Mouse (Mus musculus) midbrain, postnatal 0 days (tissue): ENCODE data around the gene Ulk3. TPM values are rescaled to one million over a fixed set of nuclear protein-coding genes. Genes with fewer than 3 reads are reported as not detected.

Experiments used
- ATAC-seq: fragments of 200-750 bp; cut with Nextera tagmentation; 2 replicates; pipeline ENCODE4 v1.8.0; 2017; ENCODE audit warnings: moderate number of reproducible peaks, mild to moderate bottlenecking, moderate TSS enrichment, moderate library complexity; ENCODE audit not compliant: low FRiP score
- DNase-seq: peaks from one replicate; pipeline ENCODE4 v3.0.0-alpha.2; 2015; ENCODE audit warnings: low spot score
- H3K27ac ChIP-seq: fragments of 300-500 bp; sonication (generic); 2 replicates; pipeline ENCODE4 v1.5.1; 2014; ENCODE audit warnings: low read depth, mild to moderate bottlenecking, low read length, mixed read lengths
- H3K27me3 ChIP-seq: fragments of 300-500 bp; sonication (generic); 2 replicates; pipeline ENCODE4 v1.6.1; 2014; ENCODE audit warnings: low read length, control low read depth, mixed read lengths; ENCODE audit not compliant: insufficient read depth
- H3K36me3 ChIP-seq: fragments of 300-500 bp; sonication (generic); 2 replicates; pipeline ENCODE4 v1.6.1; 2014; ENCODE audit warnings: low read length, control low read depth, mixed read lengths; ENCODE audit not compliant: insufficient read depth
- H3K4me1 ChIP-seq: fragments of 300-500 bp; sonication (generic); 2 replicates; pipeline ENCODE4 v1.6.1; 2014; ENCODE audit warnings: mild to moderate bottlenecking, control low read depth, antibody characterized with exemption, low read length, mixed read lengths; ENCODE audit not compliant: insufficient read depth
- H3K4me2 ChIP-seq: fragments of 300-500 bp; sonication (generic); 2 replicates; pipeline ENCODE4 v1.6.1; 2014; ENCODE audit warnings: low read depth, mild to moderate bottlenecking, low read length, mixed read lengths; ENCODE audit not compliant: poor library complexity, severe bottlenecking
- H3K4me3 ChIP-seq: fragments of 300-500 bp; sonication (generic); 2 replicates; pipeline ENCODE4 v1.5.1; 2014; ENCODE audit warnings: low read depth, mild to moderate bottlenecking, low read length, moderate library complexity
- H3K9ac ChIP-seq: fragments of 300-500 bp; sonication (generic); replicated peaks from 2 replicates; pipeline ENCODE4 v1.6.1; 2014; ENCODE audit warnings: mild to moderate bottlenecking, low read length, moderate library complexity, mixed read lengths; ENCODE audit not compliant: poor library complexity, severe bottlenecking
- H3K9me3 ChIP-seq: fragments of 300-500 bp; sonication (generic); 2 replicates; pipeline ENCODE4 v1.6.1; 2016; ENCODE audit warnings: low read length, control low read depth
- CTCF ChIP-seq: IDR thresholded peaks from 2 replicates; pipeline ENCODE4 v1.5.1; 2016; ENCODE audit warnings: antibody characterized with exemption, mild to moderate bottlenecking
- WGBS: fragments of 180-500 bp; shearing (Covaris S2); extraction: QIAGEN DNeasy Blood & Tissue Kit; methylation state at CpG from one replicate; pipeline ENCODE4 v1.1.7; 2014; 5-methylcytosine and 5-hydroxymethylcytosine counted together
- polyA plus RNA-seq: library from polyadenylated mRNA; unstranded; fragments of >200 nt; fragmentation: Nextera tagmentation; extraction: Ambion mirVana; gene quantifications from 2 replicates; pipeline ENCODE4 v1.2.1, GENCODE M21; 2015
- total RNA-seq: library from RNA; depleted of rRNA; stranded (reverse); fragments of >200 nt; gene quantifications from 2 replicates; pipeline ENCODE4 v1.2.3, GENCODE M21; 2014

Gene Ulk3
- total and polyA plus RNA-seq, 2 experiments from 2014 or later = 18.9 to 19.9 TPM

DNA sequence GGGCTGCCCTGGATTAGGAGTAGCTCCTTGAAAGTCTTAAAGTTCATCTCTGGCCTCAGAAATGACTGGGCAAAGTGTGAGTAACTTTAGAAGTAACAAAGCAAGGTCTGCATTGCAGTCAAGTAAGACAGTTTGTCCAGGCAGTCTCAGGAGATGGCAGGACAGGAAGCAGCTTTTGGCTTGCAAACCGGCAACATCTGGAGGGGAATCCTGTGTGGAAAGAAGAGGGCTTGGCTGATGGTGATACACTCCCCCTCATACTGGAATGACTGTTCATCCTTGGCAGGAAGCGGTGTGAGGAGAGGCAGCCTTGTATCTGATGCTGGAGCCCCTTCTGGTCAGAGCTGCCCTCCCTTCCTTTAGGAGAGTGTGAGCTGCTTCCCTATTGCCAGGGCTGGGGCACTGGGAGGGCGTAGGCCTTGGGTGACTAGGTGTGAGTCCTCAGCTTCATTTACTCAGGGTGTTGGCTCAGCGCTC lies 26.3 kb upstream of the Ulk3 start:
- WGBS = 87% methylated on average over 4 of the region's 4 CpGs
- H3K4me3 ChIP-seq = no peak overlapping the region
- no peak for DNase-seq
- H3K27me3 ChIP-seq = no peaks in the 10 kb centered on the region
- peaks cover 16% of the 10 kb centered on the region; the same call in 1 of the 2 replicates for H3K4me1 ChIP-seq
- no peak for ATAC-seq
- no peak overlapping the region for H3K27ac ChIP-seq
- TF ChIP-seq CTCF = no peak
- H3K4me2 ChIP-seq = no peak overlapping the region
- peaks cover 1% of the 10 kb centered on the region for H3K36me3 ChIP-seq
- no peaks in the 10 kb centered on the region for H3K9me3 ChIP-seq
- 0 out of 2 replicates have a peak overlapping the region, but pooled peaks have one; percentile 29 for H3K9ac ChIP-seq

DNA sequence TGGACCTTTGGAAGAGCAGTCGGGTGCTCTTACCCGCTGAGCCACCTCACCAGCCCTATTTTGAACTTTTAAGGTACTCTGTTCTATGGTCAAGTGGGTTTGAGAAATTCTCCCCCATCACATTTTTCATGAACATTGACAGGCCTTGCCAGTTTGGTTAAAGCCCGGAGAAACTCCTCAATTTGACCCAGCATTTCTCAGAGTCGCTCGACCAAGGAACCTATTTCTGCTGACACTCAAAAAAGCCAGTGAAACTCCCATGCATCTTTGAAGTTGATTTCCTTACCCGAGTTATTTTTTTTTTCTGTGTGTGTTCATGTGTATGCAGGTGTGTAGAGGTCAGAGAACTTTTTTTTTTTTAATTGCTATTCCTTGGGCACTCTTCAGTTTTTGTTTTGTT lies 24.6 kb upstream of the Ulk3 start:
- H3K9ac ChIP-seq = no peak overlapping the region
- H3K27ac ChIP-seq = no peak overlapping the region
- peaks cover 16% of the 10 kb centered on the region; the same call in 1 of the 2 replicates for H3K4me1 ChIP-seq
- H3K9me3 ChIP-seq = no peaks in the 10 kb centered on the region
- ATAC-seq (no peak), DNase-seq (no peak)
- H3K4me3 ChIP-seq = no peak overlapping the region
- no peaks in the 10 kb centered on the region for H3K27me3 ChIP-seq
- H3K4me2 ChIP-seq = no peak overlapping the region
- 90% methylated on average over 6 of the region's 6 CpGs for WGBS
- no peak for TF ChIP-seq CTCF
- peaks cover 16% of the 10 kb centered on the region for H3K36me3 ChIP-seq

DNA sequence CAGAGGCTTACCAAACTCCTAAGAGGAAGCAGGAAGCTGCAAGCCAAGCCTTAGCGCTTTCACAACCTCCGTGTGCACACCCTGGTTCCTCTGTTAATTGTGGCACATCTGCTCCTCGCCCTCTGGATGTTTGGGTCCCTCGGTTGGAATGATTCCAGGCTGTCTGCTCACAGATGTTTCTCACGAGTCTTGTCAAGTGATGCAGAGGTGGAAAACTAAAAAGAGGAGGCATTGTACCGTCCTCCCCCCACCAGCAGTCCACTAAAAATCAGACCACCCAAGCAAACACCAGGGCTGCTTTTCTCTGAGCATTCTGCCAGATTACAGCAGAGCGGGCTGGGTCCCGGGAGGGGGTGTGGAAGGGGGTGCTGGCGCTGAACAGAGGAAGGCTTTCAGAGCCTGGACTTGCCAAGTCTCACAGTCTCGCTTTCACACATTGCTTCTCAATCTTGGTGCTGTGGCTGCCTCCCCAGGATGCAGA lies 23.5 kb upstream of the Ulk3 start:
- H3K9me3 ChIP-seq = no peaks in the 10 kb centered on the region
- 48% methylated on average over 10 of the region's 10 CpGs for WGBS
- no peaks in the 10 kb centered on the region for H3K27me3 ChIP-seq
- peaks cover 16% of the 10 kb centered on the region for H3K36me3 ChIP-seq
- peaks cover 16% of the 10 kb centered on the region; the same call in 1 of the 2 replicates for H3K4me1 ChIP-seq
- H3K27ac ChIP-seq = peak overlapping the region; percentile 52; the same call in 1 of the 2 replicates
- no peak for TF ChIP-seq CTCF
- peak; percentile 42; the same call in 1 of the 2 replicates for ATAC-seq
- H3K9ac ChIP-seq = no peak overlapping the region
- H3K4me2 ChIP-seq = no peak overlapping the region
- peak; percentile 74 for DNase-seq
- H3K4me3 ChIP-seq = no peak overlapping the region

DNA sequence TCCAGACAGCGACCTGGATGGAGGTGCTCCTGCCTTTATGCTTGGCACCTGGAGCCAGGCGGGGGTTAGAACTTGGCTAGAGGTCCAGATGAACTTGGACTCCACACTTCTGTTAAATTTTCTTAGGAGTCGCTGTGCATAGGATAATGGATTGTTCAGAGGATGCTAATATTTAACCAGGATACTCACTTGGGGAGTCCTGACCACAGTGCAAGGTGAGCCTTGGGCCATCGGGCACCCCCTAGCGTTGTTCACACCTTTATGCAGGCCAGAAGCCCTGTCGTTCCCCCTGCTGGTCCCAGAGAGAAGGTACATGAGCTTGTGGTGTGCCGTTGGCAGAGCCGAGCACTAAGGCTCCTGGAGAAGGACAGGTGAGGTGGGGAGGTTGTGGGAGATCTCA lies 22.4 kb upstream of the Ulk3 start:
- Histone ChIP-seq H3K4me2 (no peak overlapping the region), H3K27me3 (no peaks in the 10 kb centered on the region), H3K9ac (no peak overlapping the region), H3K36me3 (peaks cover 16% of the 10 kb centered on the region), H3K27ac (no peak overlapping the region), H3K4me1 (peaks cover 9% of the 10 kb centered on the region; the same call in 1 of the 2 replicates), H3K9me3 (no peaks in the 10 kb centered on the region), H3K4me3 (no peak overlapping the region)
- WGBS = 62% methylated on average over 8 of the region's 8 CpGs
- ATAC-seq (no peak), DNase-seq (no peak)
- TF ChIP-seq CTCF = peak; percentile 44

DNA sequence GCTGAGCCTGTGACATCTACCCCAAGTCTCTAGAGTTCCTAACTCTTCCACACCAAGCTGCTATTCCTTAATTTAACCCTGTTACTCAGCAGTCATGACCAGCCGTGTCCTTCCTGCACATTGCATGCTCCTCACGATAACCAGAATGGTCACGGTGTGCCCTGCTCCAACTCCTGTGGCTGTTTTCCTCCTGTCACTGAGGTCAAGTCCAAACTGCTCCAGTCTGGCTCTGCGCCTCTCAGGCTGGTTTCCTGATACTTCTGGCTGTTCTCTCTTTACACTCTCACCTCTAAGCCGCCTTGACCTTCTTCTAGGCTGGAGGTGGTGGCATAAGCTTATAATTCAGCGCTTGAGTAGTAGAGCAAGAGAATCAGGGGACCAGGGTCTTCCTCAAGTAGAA lies 20.8 kb upstream of the Ulk3 start:
- ATAC-seq (no peak), DNase-seq (no peak)
- no peak overlapping the region for H3K4me2 ChIP-seq
- no peak overlapping the region for H3K4me3 ChIP-seq
- H3K27ac ChIP-seq = no peak overlapping the region
- H3K36me3 ChIP-seq = peaks cover 16% of the 10 kb centered on the region
- H3K4me1 ChIP-seq = 0 out of 2 replicates have a peak, but pooled peaks cover 2% of the 10 kb centered on the region
- 96% methylated on average over 6 of the region's 6 CpGs for WGBS
- no peak for TF ChIP-seq CTCF
- H3K9me3 ChIP-seq = no peaks in the 10 kb centered on the region
- H3K9ac ChIP-seq = no peak overlapping the region
- no peaks in the 10 kb centered on the region for H3K27me3 ChIP-seq

DNA sequence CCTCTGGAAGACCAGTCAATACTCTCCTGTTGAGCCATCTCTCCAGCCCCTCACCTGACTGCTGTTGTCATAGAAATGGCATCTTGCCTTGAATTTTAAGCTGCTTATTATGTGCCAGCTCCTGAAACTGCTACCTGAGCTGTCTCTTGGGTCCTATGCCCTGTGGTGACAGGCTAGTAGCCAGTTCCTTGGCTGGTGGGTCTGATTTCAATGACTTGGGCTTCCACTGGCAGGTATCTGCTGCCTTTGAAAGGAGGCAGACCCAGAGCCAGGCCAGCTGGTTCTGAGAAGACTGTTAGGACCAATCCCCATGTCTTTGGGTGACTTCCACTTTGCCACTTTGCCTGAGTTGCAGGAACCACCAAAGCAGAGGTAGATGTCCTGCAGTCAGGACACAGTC lies 14.9 kb upstream of the Ulk3 start:
- Histone ChIP-seq H3K4me3 (no peak overlapping the region), H3K27me3 (no peaks in the 10 kb centered on the region), H3K4me1 (no peaks in the 10 kb centered on the region), H3K9ac (no peak overlapping the region), H3K27ac (no peak overlapping the region), H3K4me2 (no peak overlapping the region), H3K9me3 (no peaks in the 10 kb centered on the region), H3K36me3 (peaks cover 25% of the 10 kb centered on the region)
- no peak for TF ChIP-seq CTCF
- no peak for DNase-seq
- ATAC-seq = no peak
